Mouse (Mus musculus): ENCODE measurements around the gene Dpy30. TPM values are rescaled to one million over a fixed set of nuclear protein-coding genes. Genes with fewer than 3 reads are reported as not detected.

The Dpy30 gene
- total and polyA plus RNA-seq, 3 experiments = 121 to 192 TPM; not detected in 1

- TF ChIP-seq POLR2AphosphoS2 (IDR thresholded peaks at IDR 0.05; ENCODE audit: low read length) (no peak), TAL1 (IDR thresholded peaks at IDR 0.05; ENCODE audit: low read length) (peak; percentile 73), CTCF (IDR thresholded peaks at IDR 0.05 in 2 of 3, conservative IDR thresholded peaks at IDR 0.05 in 1 of 3; ENCODE audit: control insufficient read depth in 1 of 3, insufficient read depth in 1 of 3, low read depth in 2 of 3, low read length in 3 of 3, poor library complexity in 1 of 3, severe bottlenecking in 1 of 3) (no peak), SIN3A (IDR thresholded peaks at IDR 0.05; ENCODE audit: low read length) (peak; percentile 56), MAZ (IDR thresholded peaks at IDR 0.05; ENCODE audit: low read depth, low read length) (no peak), CHD1 (IDR thresholded peaks at IDR 0.05; ENCODE audit: low read depth, low read length) (peak; percentile 64; the same call in 1 of the 2 replicates), MYC (IDR thresholded peaks at IDR 0.05; ENCODE audit: low read depth, low read length) (0 out of 2 replicates have a peak, but pooled peaks have one; percentile 24), CHD2 (IDR thresholded peaks at IDR 0.05; ENCODE audit: low read length) (no peak), USF1 (IDR thresholded peaks at IDR 0.05; ENCODE audit: low read depth, low read length) (no peak), NRF1 (IDR thresholded peaks at IDR 0.05; ENCODE audit: insufficient read depth, low read depth, low read length, poor library complexity, severe bottlenecking) (no peak), TBP (IDR thresholded peaks at IDR 0.05; ENCODE audit: low read depth, low read length) (no peak), MAFK (IDR thresholded peaks at IDR 0.05; ENCODE audit: borderline replicate concordance, low read depth, low read length) (no peak), EP300 (IDR thresholded peaks at IDR 0.05; ENCODE audit: low read depth in 1 of 2, low read length in 2 of 2) (peak; percentile 59 to 69; a peak in 3 of 4 replicates), ZKSCAN1 (IDR thresholded peaks at IDR 0.05; ENCODE audit: low read depth, low read length) (no peak), ZC3H11A (IDR thresholded peaks at IDR 0.05; ENCODE audit: low read depth, low read length) (no peak), MEF2A (IDR thresholded peaks at IDR 0.05; ENCODE audit: extremely low read depth, insufficient replicate concordance, low read depth, low read length, poor library complexity, severe bottlenecking) (no peak), MYB (IDR thresholded peaks at IDR 0.05; ENCODE audit: low read depth, low read length) (no peak), ZNF384 (IDR thresholded peaks at IDR 0.05; ENCODE audit: low read depth, low read length) (0 out of 2 replicates have a peak, but pooled peaks have one; percentile 26), BHLHE40 (IDR thresholded peaks at IDR 0.05; ENCODE audit: borderline replicate concordance, low read depth, low read length) (no peak), HCFC1 (IDR thresholded peaks at IDR 0.05; ENCODE audit: low read depth, low read length) (no peak)
These were observed 31.9 kb downstream of the Dpy30 start (continued) for GRCm38 (mm10) chr17:74291640-74292361.

GRCm38 (mm10) chr17:74290869-74291268 is 32.9 kb downstream of the Dpy30 start:
- TF ChIP-seq POLR2A (IDR thresholded peaks at IDR 0.05; ENCODE audit: control insufficient read depth in 1 of 2, insufficient read depth in 1 of 2, low read depth in 1 of 2, low read length in 2 of 2, poor library complexity in 1 of 2) (no peak), GATA1 (IDR thresholded peaks at IDR 0.05; ENCODE audit: low read depth, low read length) (no peak), SIN3A (IDR thresholded peaks at IDR 0.05; ENCODE audit: low read length) (0 out of 2 replicates have a peak, but pooled peaks have one; percentile 11), MEF2A (IDR thresholded peaks at IDR 0.05; ENCODE audit: extremely low read depth, insufficient replicate concordance, low read depth, low read length, poor library complexity, severe bottlenecking) (no peak), RAD21 (IDR thresholded peaks at IDR 0.05; ENCODE audit: low read depth, low read length) (no peak), E2F4 (IDR thresholded peaks at IDR 0.05; ENCODE audit: borderline replicate concordance, low read depth, low read length) (no peak), NELFE (IDR thresholded peaks at IDR 0.05; ENCODE audit: low read depth, low read length) (no peak), RCOR1 (IDR thresholded peaks at IDR 0.05; ENCODE audit: low read depth, low read length) (no peak), MXI1 (IDR thresholded peaks at IDR 0.05; ENCODE audit: low read depth, low read length) (no peak; the same call in 1 of the 2 replicates), ZKSCAN1 (IDR thresholded peaks at IDR 0.05; ENCODE audit: low read depth, low read length) (no peak), CHD2 (IDR thresholded peaks at IDR 0.05; ENCODE audit: low read length) (no peak), CTCF (IDR thresholded peaks at IDR 0.05 in 2 of 3, conservative IDR thresholded peaks at IDR 0.05 in 1 of 3; ENCODE audit: control insufficient read depth in 1 of 3, insufficient read depth in 1 of 3, low read depth in 2 of 3, low read length in 3 of 3, poor library complexity in 1 of 3, severe bottlenecking in 1 of 3) (no peak), BHLHE40 (IDR thresholded peaks at IDR 0.05; ENCODE audit: borderline replicate concordance, low read depth, low read length) (no peak), ETS1 (IDR thresholded peaks at IDR 0.05; ENCODE audit: low read depth, low read length) (peak; percentile 13; the same call in 1 of the 2 replicates), UBTF (IDR thresholded peaks at IDR 0.05; ENCODE audit: borderline replicate concordance, insufficient read depth, low read depth, low read length) (no peak), MYB (IDR thresholded peaks at IDR 0.05; ENCODE audit: low read depth, low read length) (no peak), SMC3 (IDR thresholded peaks at IDR 0.05; ENCODE audit: low read depth, low read length) (no peak), TBP (IDR thresholded peaks at IDR 0.05; ENCODE audit: low read depth, low read length) (no peak)
- Histone ChIP-seq H3K36me3 (ENCODE audit: control insufficient read depth in 1 of 2, insufficient read depth in 2 of 2, low read length in 2 of 2) (peaks cover 5 to 48% of the 10 kb centered on the region in 2 experiments), H3K27ac (ENCODE audit: control insufficient read depth, low read depth, low read length) (no peak overlapping the region), H3K4me1 (ENCODE audit: control insufficient read depth in 1 of 2, insufficient read depth in 2 of 2, low read length in 2 of 2) (peaks cover 28% of the 10 kb centered on the region in 2 experiments), H3K9me3 (replicated peaks; ENCODE audit: insufficient read depth, low read length) (no peaks in the 10 kb centered on the region), H3K27me3 (ENCODE audit: control insufficient read depth in 1 of 2, insufficient read depth in 2 of 2, low read length in 2 of 2) (no peaks in the 10 kb centered on the region), H3K79me2 (ENCODE audit: control insufficient read depth, insufficient read depth, low read length, poor library complexity) (peaks cover 66% of the 10 kb centered on the region), H3K4me3 (ENCODE audit: control insufficient read depth in 1 of 2, insufficient read depth in 1 of 2, low read depth in 2 of 2, low read length in 2 of 2) (no peak overlapping the region), H3K9ac (ENCODE audit: control insufficient read depth, low read depth, low read length, poor library complexity, severe bottlenecking) (0 out of 2 replicates have a peak overlapping the region, but pooled peaks have one; percentile 34)
- DNase-seq (ENCODE audit: low read depth, low spot score) = no peak
